Mouse (Mus musculus) liver, postnatal 0 days (tissue): ENCODE measurements around the gene Ube2d1.

Source experiments
- CTCF ChIP-seq: sonication (generic); IDR thresholded peaks from 2 replicates; pipeline ENCODE4 v1.5.1; 2016; ENCODE audit warnings: antibody characterized with exemption, low read depth
- EP300 ChIP-seq: IDR thresholded peaks from 2 replicates; pipeline ENCODE4 v1.6.1; 2016; ENCODE audit warnings: antibody characterized with exemption, low read depth, mild to moderate bottlenecking

DNA sequence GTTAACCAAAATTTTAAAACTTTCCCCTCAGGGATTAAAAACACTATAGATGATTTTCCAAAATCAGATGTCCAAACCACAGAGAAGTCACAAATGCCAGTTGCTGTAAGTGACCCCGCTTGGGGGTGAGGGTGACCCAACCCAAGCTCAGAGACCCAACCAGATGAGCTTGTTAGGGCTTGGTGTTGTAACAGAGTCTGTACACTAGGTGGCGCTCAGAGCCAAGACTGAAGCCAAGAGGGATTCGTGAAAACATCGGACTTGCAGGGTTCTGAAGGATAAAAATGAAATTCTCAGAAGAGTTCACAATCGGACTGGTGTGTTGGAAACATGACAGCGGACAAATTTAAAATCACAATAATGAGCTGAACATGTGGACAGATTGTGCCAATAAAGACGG, 41.7 kb upstream of the Ube2d1 start:
- peak; percentile 97 for TF ChIP-seq CTCF
- no peak for TF ChIP-seq EP300
